Mouse (Mus musculus): Measurements from ENCODE around the gene Olfr1443. TPM values are rescaled to one million over a fixed set of nuclear protein-coding genes. Genes with fewer than 3 reads are reported as not detected.

The Olfr1443 gene
- not detected for polyA plus RNA-seq (2015; fragmentation: Illumina TruSeq; extraction: RNeasy Lipid Tissue Mini Kit (QIAGEN cat#74804); ENCODE audit: insufficient read depth, low replicate concordance)

DNA sequence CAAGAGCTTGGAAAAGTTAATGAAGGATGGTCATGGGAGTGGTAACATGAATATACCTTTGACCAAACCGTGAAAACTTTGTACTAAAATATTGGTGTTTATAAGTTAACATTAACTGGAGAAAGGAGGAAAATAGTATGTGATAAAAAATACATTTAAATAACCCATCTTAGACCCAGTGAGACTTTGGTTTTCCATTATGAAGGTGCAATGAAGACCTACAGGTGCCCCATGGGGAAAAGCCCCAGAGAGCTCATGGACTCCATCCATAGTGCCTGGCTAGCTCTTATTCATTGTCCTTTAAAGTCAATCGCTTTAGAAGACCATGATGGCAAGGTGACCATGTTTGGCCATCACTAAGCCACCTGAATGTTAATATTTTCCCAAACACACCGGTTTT is at the start of gene Olfr1443:
Gene Olfr1443, plus strand, starts transcription at position 301 of the 400 bp plus-strand sequence.

GRCm38 (mm10) chr19:12633176-12633575 is 44.7 kb upstream of the Olfr1443 start, which contains the start of gene Glyat:
TSS of gene Glyat (plus strand) at chr19:12633308.

DNA sequence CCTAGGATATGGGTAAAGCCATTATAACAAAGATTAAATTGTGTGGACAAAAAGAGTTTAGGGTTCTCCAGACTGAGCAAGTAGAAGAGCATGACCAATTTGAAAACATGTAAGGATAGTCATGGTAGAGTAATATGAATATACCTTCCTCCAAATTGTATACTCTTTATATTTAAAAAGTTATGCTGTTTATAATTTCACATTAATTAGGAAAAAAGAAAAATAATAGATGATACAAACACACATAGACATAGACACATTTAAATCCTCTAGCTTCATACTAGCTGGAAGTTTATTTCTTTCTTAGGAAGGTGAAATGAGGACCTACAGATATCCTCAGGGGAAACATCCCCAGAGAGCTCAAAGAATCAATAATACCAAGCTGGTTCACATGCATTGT is 7.8 kb upstream of the Olfr1443 start, which contains the start of gene Olfr1442:
Gene Olfr1442, plus strand, starts transcription at position 301 of the 400 bp plus-strand sequence.

DNA sequence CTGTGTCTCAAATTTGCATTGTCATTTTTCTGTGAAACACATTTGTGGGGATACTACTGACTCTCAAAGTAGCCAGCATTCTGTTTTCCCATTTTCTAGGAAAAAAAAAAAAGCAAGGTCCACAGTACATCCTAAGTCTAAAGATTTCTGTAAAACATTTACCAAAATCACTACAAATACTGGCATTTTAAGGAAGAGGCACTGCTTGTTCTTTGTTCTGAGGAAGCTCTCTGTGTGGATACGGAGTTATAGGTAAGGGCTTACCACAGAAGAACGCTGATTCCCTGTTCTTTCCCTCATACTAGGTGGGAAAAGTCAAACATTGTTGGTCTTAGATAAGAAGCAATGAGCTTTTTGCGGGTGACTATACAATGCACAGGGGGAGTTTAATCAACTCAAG is 17.7 kb downstream of the Olfr1443 start, which contains the start of gene Keg1:
Gene Keg1, plus strand, starts transcription at position 197 of the 400 bp plus-strand sequence.

Other genes with a start within 250 kb of the Olfr1443 start
- gene Mpeg1, start 217.3 kb upstream of the Olfr1443 start, polyA plus RNA-seq (2015; fragmentation: Illumina TruSeq; extraction: RNeasy Lipid Tissue Mini Kit (QIAGEN cat#74804); ENCODE audit: insufficient read depth, low replicate concordance), result 441 TPM
- gene Dtx4, start 176.7 kb upstream of the Olfr1443 start, polyA plus RNA-seq (2015; fragmentation: Illumina TruSeq; extraction: RNeasy Lipid Tissue Mini Kit (QIAGEN cat#74804); ENCODE audit: insufficient read depth, low replicate concordance), result 11.5 TPM
- 218 TPM for gene Fam111a, start 132.4 kb upstream of the Olfr1443 start, polyA plus RNA-seq (2015; fragmentation: Illumina TruSeq; extraction: RNeasy Lipid Tissue Mini Kit (QIAGEN cat#74804); ENCODE audit: insufficient read depth, low replicate concordance)
- not detected for gene Gm4952, start 78.1 kb upstream of the Olfr1443 start, polyA plus RNA-seq (2015; fragmentation: Illumina TruSeq; extraction: RNeasy Lipid Tissue Mini Kit (QIAGEN cat#74804); ENCODE audit: insufficient read depth, low replicate concordance)
- not detected for gene Glyat, start 44.8 kb upstream of the Olfr1443 start, polyA plus RNA-seq (2015; fragmentation: Illumina TruSeq; extraction: RNeasy Lipid Tissue Mini Kit (QIAGEN cat#74804); ENCODE audit: insufficient read depth, low replicate concordance)
- gene Olfr1442, start 7.7 kb upstream of the Olfr1443 start, polyA plus RNA-seq (2015; fragmentation: Illumina TruSeq; extraction: RNeasy Lipid Tissue Mini Kit (QIAGEN cat#74804); ENCODE audit: insufficient read depth, low replicate concordance), result not detected
- gene Keg1, start 17.7 kb downstream of the Olfr1443 start, polyA plus RNA-seq (2015; fragmentation: Illumina TruSeq; extraction: RNeasy Lipid Tissue Mini Kit (QIAGEN cat#74804); ENCODE audit: insufficient read depth, low replicate concordance), result not detected
- gene Cntf, start 87.5 kb downstream of the Olfr1443 start, polyA plus RNA-seq (2015; fragmentation: Illumina TruSeq; extraction: RNeasy Lipid Tissue Mini Kit (QIAGEN cat#74804); ENCODE audit: insufficient read depth, low replicate concordance), result 3.0 TPM
- gene Zfp91, start 118.0 kb downstream of the Olfr1443 start, polyA plus RNA-seq (2015; fragmentation: Illumina TruSeq; extraction: RNeasy Lipid Tissue Mini Kit (QIAGEN cat#74804); ENCODE audit: insufficient read depth, low replicate concordance), result 89.9 TPM
- 86.4 TPM for gene Lpxn, start 118.1 kb downstream of the Olfr1443 start, polyA plus RNA-seq (2015; fragmentation: Illumina TruSeq; extraction: RNeasy Lipid Tissue Mini Kit (QIAGEN cat#74804); ENCODE audit: insufficient read depth, low replicate concordance)
- gene Gm5244, start 168.6 kb downstream of the Olfr1443 start, polyA plus RNA-seq (2015; fragmentation: Illumina TruSeq; extraction: RNeasy Lipid Tissue Mini Kit (QIAGEN cat#74804); ENCODE audit: insufficient read depth, low replicate concordance), result 0.37 TPM
- 0.65 TPM for gene Olfr1444, start 179.2 kb downstream of the Olfr1443 start, polyA plus RNA-seq (2015; fragmentation: Illumina TruSeq; extraction: RNeasy Lipid Tissue Mini Kit (QIAGEN cat#74804); ENCODE audit: insufficient read depth, low replicate concordance)
- gene Olfr1445, start 205.7 kb downstream of the Olfr1443 start, polyA plus RNA-seq (2015; fragmentation: Illumina TruSeq; extraction: RNeasy Lipid Tissue Mini Kit (QIAGEN cat#74804); ENCODE audit: insufficient read depth, low replicate concordance), result not detected
- gene Olfr1446, start 215.4 kb downstream of the Olfr1443 start, polyA plus RNA-seq (2015; fragmentation: Illumina TruSeq; extraction: RNeasy Lipid Tissue Mini Kit (QIAGEN cat#74804); ENCODE audit: insufficient read depth, low replicate concordance), result not detected
- not detected for gene Olfr1447, start 225.6 kb downstream of the Olfr1443 start, polyA plus RNA-seq (2015; fragmentation: Illumina TruSeq; extraction: RNeasy Lipid Tissue Mini Kit (QIAGEN cat#74804); ENCODE audit: insufficient read depth, low replicate concordance)
- not detected for gene Olfr1448, start 246.3 kb downstream of the Olfr1443 start, polyA plus RNA-seq (2015; fragmentation: Illumina TruSeq; extraction: RNeasy Lipid Tissue Mini Kit (QIAGEN cat#74804); ENCODE audit: insufficient read depth, low replicate concordance)

All from spleen, adult 10 weeks (tissue).